Mouse (Mus musculus) myocyte (in vitro differentiated cells): Measurements from ENCODE around the gene Rnf186. TPM values are rescaled to one million over a fixed set of nuclear protein-coding genes. Genes with fewer than 3 reads are reported as not detected.

Source experiments
- H3K27me3 ChIP-seq: one replicate; pipeline ENCODE4 v1.6.1; 2011; ENCODE audit not compliant: control insufficient read depth, insufficient read depth, insufficient read length
- H3K36me3 ChIP-seq: one replicate; pipeline ENCODE4 v1.6.1; 2011; ENCODE audit not compliant: control insufficient read depth, insufficient read depth
- H3K4me2 ChIP-seq: one replicate; pipeline ENCODE4 v1.6.1; 2011; ENCODE audit warnings: low read depth, control low read depth
- H3K4me3 ChIP-seq: one replicate; pipeline ENCODE4 v1.5.1; 2011; ENCODE audit warnings: mild to moderate bottlenecking, control low read depth, moderate library complexity
- H3K79me2 ChIP-seq: one replicate; pipeline ENCODE4 v1.6.1; 2011; ENCODE audit not compliant: control insufficient read depth, insufficient read depth
- H3ac ChIP-seq: one replicate; pipeline ENCODE4 v1.6.1; 2011; ENCODE audit not compliant: control insufficient read depth, insufficient read length
- CEBPB ChIP-seq: IDR thresholded peaks from 2 replicates; pipeline ENCODE4 v1.6.1; 2011; ENCODE audit warnings: mild to moderate bottlenecking, moderate library complexity; ENCODE audit not compliant: poor library complexity, insufficient read depth, severe bottlenecking
- E2F4 ChIP-seq: IDR thresholded peaks from one replicate; pipeline ENCODE4 v1.6.1; 2011; ENCODE audit warnings: mild to moderate bottlenecking, control low read depth, moderate library complexity; ENCODE audit not compliant: insufficient read depth
- MAX ChIP-seq: IDR thresholded peaks from one replicate; pipeline ENCODE4 v1.6.1; 2011; ENCODE audit warnings: low read depth, mild to moderate bottlenecking, control low read depth
- MYOD1 ChIP-seq, 3 experiments: IDR thresholded peaks; one replicate each; pipeline ENCODE4 v1.6.1; 2011; ENCODE audit warnings: control low read depth in 2 of 3, low read depth in 2 of 3, mild to moderate bottlenecking in 2 of 3, moderate library complexity in 1 of 3; ENCODE audit not compliant: insufficient read length in 2 of 3, control insufficient read depth in 1 of 3
- MYOG ChIP-seq, 3 experiments: IDR thresholded peaks; one replicate each; pipeline ENCODE4 v1.6.1; 2011; ENCODE audit warnings: control low read depth in 2 of 3, low read depth in 2 of 3, mild to moderate bottlenecking in 2 of 3; ENCODE audit not compliant: insufficient read length in 2 of 3, control insufficient read depth in 1 of 3, insufficient read depth in 1 of 3
- POLR2A ChIP-seq: IDR thresholded peaks from one replicate; pipeline ENCODE4 v1.6.1; 2011; ENCODE audit warnings: low read depth, mild to moderate bottlenecking, control low read depth, moderate library complexity; ENCODE audit not compliant: insufficient read length
- POLR2AphosphoS2 ChIP-seq: IDR thresholded peaks from one replicate; pipeline ENCODE4 v1.6.1; 2011; ENCODE audit warnings: low read depth, control low read depth; ENCODE audit not compliant: insufficient read length
- REST ChIP-seq: IDR thresholded peaks from one replicate; pipeline ENCODE4 v1.6.1; 2011; ENCODE audit warnings: mild to moderate bottlenecking, control low read depth, moderate library complexity; ENCODE audit not compliant: insufficient read depth, insufficient read length
- SRF ChIP-seq: IDR thresholded peaks from one replicate; pipeline ENCODE4 v1.6.1; 2011; ENCODE audit warnings: low read depth; ENCODE audit not compliant: control insufficient read depth, insufficient read length
- TCF12 ChIP-seq: IDR thresholded peaks from one replicate; pipeline ENCODE4 v1.6.1; 2011; ENCODE audit warnings: mild to moderate bottlenecking, control low read depth; ENCODE audit not compliant: poor library complexity, insufficient read depth, severe bottlenecking
- TCF3 ChIP-seq: IDR thresholded peaks from one replicate; pipeline ENCODE4 v1.6.1; 2011; ENCODE audit warnings: low read depth, control low read depth; ENCODE audit not compliant: insufficient read length
- USF1 ChIP-seq: IDR thresholded peaks from one replicate; pipeline ENCODE4 v1.6.1; 2011; ENCODE audit warnings: low read depth, mild to moderate bottlenecking, control low read depth, moderate library complexity
- polyA plus RNA-seq: library from polyadenylated mRNA; unstranded; fragments of >200 nt; fragmentation: generic; extraction: Trizol; gene quantifications from one replicate; pipeline ENCODE4 v1.2.1, GENCODE M21; 2012; ENCODE audit warnings: missing spikeins

The Rnf186 gene
- polyA plus RNA-seq, 1 experiment = not detected

DNA sequence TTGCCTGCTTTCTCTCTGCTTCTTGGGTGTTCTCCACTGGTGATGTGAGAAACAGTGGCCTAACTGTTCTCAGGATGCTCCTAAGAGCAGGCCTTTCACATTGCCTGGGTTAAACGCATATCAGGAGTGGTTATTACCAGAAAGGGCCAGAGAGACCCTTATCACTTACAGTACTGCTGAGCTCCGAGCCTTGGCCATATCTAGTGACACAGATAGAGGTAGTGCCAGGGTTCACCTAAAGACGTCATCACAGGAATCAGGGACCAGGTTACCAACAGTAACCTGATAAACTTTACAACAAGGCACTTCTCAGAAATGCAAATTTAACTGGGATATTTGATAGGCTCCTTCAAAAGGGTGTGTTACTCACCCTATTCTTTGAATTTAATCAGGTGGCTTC lies 33.0 kb upstream of the Rnf186 start:
- no peaks in the 10 kb centered on the region for H3K36me3 ChIP-seq
- H3K79me2 ChIP-seq = no peaks in the 10 kb centered on the region
- H3K4me3 ChIP-seq = no peak overlapping the region
- peaks cover 4% of the 10 kb centered on the region for H3K27me3 ChIP-seq
- no peak overlapping the region for H3ac ChIP-seq
- TF ChIP-seq MYOD1 (IDR thresholded peaks at IDR 0.05; ENCODE audit: control insufficient read depth in 1 of 3, insufficient read length in 2 of 3, low read depth in 2 of 3) (no peak), REST (no peak), POLR2A (no peak), MYOG (IDR thresholded peaks at IDR 0.05; ENCODE audit: control insufficient read depth in 1 of 3, insufficient read depth in 1 of 3, insufficient read length in 2 of 3, low read depth in 2 of 3) (no peak), USF1 (no peak), MAX (no peak), CEBPB (no peak), SRF (no peak), TCF12 (no peak), POLR2AphosphoS2 (no peak), E2F4 (no peak), TCF3 (no peak)
- H3K4me2 ChIP-seq = no peak overlapping the region

GRCm38 (mm10) chr4:138934456-138935145 lies 32.3 kb upstream of the Rnf186 start:
- TF ChIP-seq SRF = no peak
- no peak for TF ChIP-seq TCF12
- no peak for TF ChIP-seq MYOD1 (IDR thresholded peaks at IDR 0.05; ENCODE audit: control insufficient read depth in 1 of 3, insufficient read length in 2 of 3, low read depth in 2 of 3)
- no peak for TF ChIP-seq USF1
- TF ChIP-seq E2F4 = no peak
- TF ChIP-seq POLR2A = no peak
- TF ChIP-seq REST = no peak
- TF ChIP-seq POLR2AphosphoS2 = no peak
- TF ChIP-seq MYOG (IDR thresholded peaks at IDR 0.05; ENCODE audit: control insufficient read depth in 1 of 3, insufficient read depth in 1 of 3, insufficient read length in 2 of 3, low read depth in 2 of 3) = no peak
- TF ChIP-seq CEBPB = no peak
- TF ChIP-seq TCF3 = no peak
- TF ChIP-seq MAX = no peak
- Histone ChIP-seq H3K4me2 (no peak overlapping the region), H3K4me3 (no peak overlapping the region), H3K79me2 (no peaks in the 10 kb centered on the region), H3ac (no peak overlapping the region), H3K27me3 (peaks cover 4% of the 10 kb centered on the region), H3K36me3 (no peaks in the 10 kb centered on the region)

DNA sequence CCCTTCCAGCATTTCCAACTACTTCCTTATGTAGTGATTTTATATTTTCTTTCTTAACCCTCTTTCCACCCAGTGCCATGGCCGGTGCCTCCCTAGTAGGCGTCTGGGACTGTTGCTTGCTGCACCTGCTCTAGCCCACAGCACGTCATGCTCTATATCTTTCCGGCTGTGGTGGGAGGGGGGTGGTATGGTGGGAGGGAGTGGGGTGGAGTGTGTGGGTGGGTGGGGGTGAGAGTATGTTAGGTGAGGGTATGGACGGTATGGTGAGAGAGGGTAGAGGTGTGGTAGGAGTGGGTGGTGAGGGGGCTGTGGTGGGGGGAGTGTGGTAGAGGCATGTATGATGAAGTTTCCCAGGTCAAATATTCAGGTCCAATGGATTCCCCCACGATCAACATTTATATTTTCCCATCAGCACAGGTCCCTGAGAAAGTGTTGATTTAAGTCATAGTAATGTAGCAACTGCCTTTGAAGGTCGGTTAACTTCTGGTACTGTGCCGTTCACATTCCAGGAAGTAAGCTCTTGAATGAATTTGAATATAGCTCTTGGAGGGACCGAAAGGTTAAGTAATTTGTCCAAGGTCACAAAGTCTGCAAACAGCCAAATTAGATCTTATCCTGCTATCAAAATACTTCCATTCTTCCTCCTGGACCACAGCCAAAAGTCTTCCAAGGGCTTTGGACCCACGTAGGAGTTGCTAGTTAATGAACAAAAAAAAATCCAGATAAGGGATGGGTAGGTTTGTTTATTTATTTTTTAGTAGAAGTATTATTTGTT lies 28.2 kb upstream of the Rnf186 start:
- TF ChIP-seq TCF12 (no peak), CEBPB (no peak), E2F4 (no peak), MYOG (IDR thresholded peaks at IDR 0.05; ENCODE audit: control insufficient read depth in 1 of 3, insufficient read depth in 1 of 3, insufficient read length in 2 of 3, low read depth in 2 of 3) (no peak), USF1 (no peak), MYOD1 (IDR thresholded peaks at IDR 0.05; ENCODE audit: control insufficient read depth in 1 of 3, insufficient read length in 2 of 3, low read depth in 2 of 3) (no peak), REST (no peak)
- Histone ChIP-seq H3K4me2 (no peak overlapping the region), H3K79me2 (no peaks in the 10 kb centered on the region), H3ac (no peak overlapping the region), H3K27me3 (peaks cover 4% of the 10 kb centered on the region), H3K4me3 (no peak overlapping the region), H3K36me3 (no peaks in the 10 kb centered on the region)

DNA sequence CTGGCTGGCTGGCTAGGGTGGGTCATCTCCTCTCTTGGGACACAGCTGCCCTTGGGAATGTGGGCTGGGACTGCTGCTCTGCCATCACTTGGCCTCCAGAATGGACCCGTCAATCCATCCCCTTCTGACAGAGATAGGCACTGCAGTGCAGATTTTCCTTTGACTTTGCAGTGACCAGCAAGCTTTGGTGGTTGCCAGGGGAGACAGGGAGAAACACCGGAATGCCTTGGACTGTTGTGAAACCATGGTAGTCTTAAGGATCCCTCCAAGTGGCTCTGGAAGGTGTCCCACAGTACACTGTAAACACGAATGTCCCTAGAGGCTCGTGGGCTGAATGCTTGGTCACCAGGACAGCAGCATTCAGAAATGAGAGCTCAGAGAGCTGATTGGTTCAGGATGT lies 27.4 kb upstream of the Rnf186 start:
- no peak overlapping the region for H3K4me3 ChIP-seq
- no peaks in the 10 kb centered on the region for H3K36me3 ChIP-seq
- H3ac ChIP-seq = no peak overlapping the region
- no peak overlapping the region for H3K4me2 ChIP-seq
- no peaks in the 10 kb centered on the region for H3K79me2 ChIP-seq
- no peak for TF ChIP-seq E2F4
- TF ChIP-seq TCF3 = no peak
- TF ChIP-seq REST = no peak
- no peak for TF ChIP-seq POLR2A
- no peak for TF ChIP-seq USF1
- no peak for TF ChIP-seq SRF
- no peak for TF ChIP-seq CEBPB
- TF ChIP-seq TCF12 = no peak
- no peak for TF ChIP-seq MYOD1 (IDR thresholded peaks at IDR 0.05; ENCODE audit: control insufficient read depth in 1 of 3, insufficient read length in 2 of 3, low read depth in 2 of 3)
- no peak for TF ChIP-seq MAX
- no peak for TF ChIP-seq MYOG (IDR thresholded peaks at IDR 0.05; ENCODE audit: control insufficient read depth in 1 of 3, insufficient read depth in 1 of 3, insufficient read length in 2 of 3, low read depth in 2 of 3)
- no peak for TF ChIP-seq POLR2AphosphoS2
- H3K27me3 ChIP-seq = peaks cover 3% of the 10 kb centered on the region
